In genomic region chr2:55209848-55210390, GRCm38 (mm10) we compare ENCODE assay signal across 23 mouse cellular contexts.
DNase-seq lines count a peak whose midpoint lies in the region; ATAC-seq and TF ChIP-seq lines count a peak whose summit lies in the region.
"Had no signal": no experiment of that assay in that cellular context is flagged by ENCODE, and none has a peak within 500 bp of the region (broad histone marks: within the 10 kb centered on the region; RNA-seq: fewer than 3 reads in every experiment).

No protein-coding gene starts in this region.

- no peak overlapping the region for H3K4me3 ChIP-seq in layer of hippocampus, adult 2 months
- H3K4me3 ChIP-seq in hindbrain, postnatal 0 days (ENCODE audit: low read length): no peak overlapping the region
- H3K4me3 ChIP-seq: embryonic facial prominence, embryonic 15.5 days; erythroblast, embryonic 14.5 days; forebrain, embryonic 15.5 days; heart, embryonic 12.5 days; hindbrain, embryonic 10.5 days had no signal

- H3K9ac ChIP-seq in hindbrain, postnatal 0 days (replicated peaks; ENCODE audit: low read length): no peak overlapping the region
- H3K9ac ChIP-seq: embryonic facial prominence, embryonic 15.5 days; forebrain, embryonic 15.5 days; heart, embryonic 12.5 days; hindbrain, embryonic 14.5 days had no signal

- intact Hi-C loops in gastrocnemius, postnatal 36 days (cut with DNase I): no loop called here

- H3K27ac ChIP-seq in layer of hippocampus, adult 2 months: peak overlapping the region; percentile 82; the same call in 1 of the 2 replicates
- no peak overlapping the region for H3K27ac ChIP-seq in hindbrain, postnatal 0 days
- H3K27ac ChIP-seq: embryonic facial prominence, embryonic 15.5 days; forebrain, embryonic 15.5 days; hindbrain, embryonic 10.5 days; hindbrain, embryonic 14.5 days had no signal

- no peaks in the 10 kb centered on the region for H3K27me3 ChIP-seq in hindbrain, postnatal 0 days (ENCODE audit: insufficient read depth, low read length)
- H3K27me3 ChIP-seq: embryonic facial prominence, embryonic 15.5 days; forebrain, embryonic 15.5 days; heart, embryonic 12.5 days had no signal

- no peaks in the 10 kb centered on the region for H3K9me3 ChIP-seq in hindbrain, postnatal 0 days (ENCODE audit: low read length)
- H3K9me3 ChIP-seq: embryonic facial prominence, embryonic 15.5 days; forebrain, embryonic 15.5 days; heart, embryonic 12.5 days; hindbrain, embryonic 10.5 days had no signal

- ATAC-seq in hindbrain, postnatal 0 days: no peak
- ATAC-seq: CD4-positive, CD25-positive, alpha-beta regulatory T cell, adult 4 months; forebrain, embryonic 15.5 days; intestine, embryonic 16.5 days had no signal

- no peak overlapping the region for H3K4me2 ChIP-seq in hindbrain, postnatal 0 days (ENCODE audit: low read depth, low read length)
- H3K4me2 ChIP-seq: embryonic facial prominence, embryonic 15.5 days; forebrain, embryonic 15.5 days; heart, embryonic 12.5 days; hindbrain, embryonic 14.5 days had no signal

- H3K4me1 ChIP-seq in hindbrain, postnatal 0 days (ENCODE audit: insufficient read depth, low read length): no peaks in the 10 kb centered on the region
- H3K4me1 ChIP-seq: embryonic facial prominence, embryonic 15.5 days; forebrain, embryonic 15.5 days; heart, embryonic 12.5 days; hindbrain, embryonic 10.5 days had no signal

- no peak for TF ChIP-seq POLR2A in brain, embryonic 14.5 days (IDR thresholded peaks at IDR 0.05; ENCODE audit: borderline replicate concordance, extremely low read depth, insufficient read depth, insufficient read length, poor library complexity, severe bottlenecking)

- DNase-seq in layer of hippocampus, adult 2 months (ENCODE audit: low spot score in 2 of 2): peak in 1 of 2 experiments; percentile 19
- DNase-seq in layer of hippocampus, adult 11-12 months (ENCODE audit: low spot score): no peak
- DNase-seq in ES-CJ7 (ENCODE audit: low read depth, low spot score) (peak; percentile 88), NIH3T3 (ENCODE audit: low read depth) (peak; percentile 3), adipocyte (ENCODE audit: low spot score) (no peak)
- DNase-seq in brain, embryonic 14.5 days (ENCODE audit: low read depth): peak; percentile 20
- no peak for DNase-seq in gastrocnemius, postnatal 36 days
- no peak for DNase-seq in hindbrain, postnatal 0 days (ENCODE audit: low spot score)
- DNase-seq: adrenal gland, adult 8-10 months; adrenal gland, postnatal 36 days; B cell, adult 2 months; cerebellum, adult 18-20 months; cerebellum, adult 9-11 months; embryo, embryonic 11 days; gastrocnemius, postnatal 10 days had no signal

- H3K36me3 ChIP-seq in hindbrain, postnatal 0 days (ENCODE audit: insufficient read depth, low read length): no peaks in the 10 kb centered on the region
- H3K36me3 ChIP-seq: embryonic facial prominence, embryonic 15.5 days; forebrain, embryonic 15.5 days; heart, embryonic 12.5 days; hindbrain, embryonic 10.5 days had no signal

- no peak for TF ChIP-seq CTCF in layer of hippocampus, adult 2 months (conservative IDR thresholded peaks at IDR 0.05)
- TF ChIP-seq CTCF in brain, embryonic 14.5 days (IDR thresholded peaks at IDR 0.05; ENCODE audit: borderline replicate concordance, extremely low read depth, insufficient read depth, insufficient read length): no peak
- no peak for TF ChIP-seq CTCF in hindbrain, postnatal 0 days (IDR thresholded peaks at IDR 0.05; ENCODE audit: low read depth)

- WGBS in hindbrain, postnatal 0 days: 59% methylated on average over 3 of the region's 3 CpGs

Comparison
In these comparisons a context has a peak if more than half of its experiments do, and no peak if none do; other contexts are left out.
1. DNase-seq: peak in ES-CJ7 (single experiment), NIH3T3 (single experiment) and brain, embryonic 14.5 days (single experiment); none in layer of hippocampus, adult 11-12 months (single experiment), adipocyte (single experiment), gastrocnemius, postnatal 36 days (0 of 2) and hindbrain, postnatal 0 days (single experiment).